Mouse (Mus musculus): Measurements from ENCODE around the gene Rrp1b. TPM values are rescaled to one million over a fixed set of nuclear protein-coding genes. Genes with fewer than 3 reads are reported as not detected.

Gene Rrp1b
- polyA plus RNA-seq, 1 experiment, result 14.9 TPM

- peaks cover 6% of the 10 kb centered on the region for H3K4me1 ChIP-seq (ENCODE audit: control insufficient read depth, insufficient read depth, low read length)
- TF ChIP-seq CTCF (IDR thresholded peaks at IDR 0.05; ENCODE audit: extremely low read depth, insufficient read depth, low read length) (peak; percentile 95), POLR2A (IDR thresholded peaks at IDR 0.05; ENCODE audit: extremely low read depth, insufficient read depth, low read length) (no peak)
- no peak overlapping the region for H3K27ac ChIP-seq (ENCODE audit: insufficient read depth, low read length)
- H3K4me3 ChIP-seq (ENCODE audit: insufficient read depth, low read length), result no peak overlapping the region
These were observed 10.5 kb upstream of the Rrp1b start for GRCm38 (mm10) chr17:32025386-32025785.

- Histone ChIP-seq H3K4me1 (ENCODE audit: control insufficient read depth, insufficient read depth, low read length) (peaks cover 4% of the 10 kb centered on the region), H3K27ac (ENCODE audit: insufficient read depth, low read length) (no peak overlapping the region), H3K4me3 (ENCODE audit: insufficient read depth, low read length) (no peak overlapping the region)
- TF ChIP-seq POLR2A (IDR thresholded peaks at IDR 0.05; ENCODE audit: extremely low read depth, insufficient read depth, low read length), result no peak
- TF ChIP-seq CTCF (IDR thresholded peaks at IDR 0.05; ENCODE audit: extremely low read depth, insufficient read depth, low read length), result peak; percentile 49; the same call in 1 of the 2 replicates
These were observed 8.2 kb upstream of the Rrp1b start for GRCm38 (mm10) chr17:32027666-32028065.

GRCm38 (mm10) chr17:32028301-32028700 lies 7.6 kb upstream of the Rrp1b start:
- no peak overlapping the region for H3K27ac ChIP-seq (ENCODE audit: insufficient read depth, low read length)
- peaks cover 2% of the 10 kb centered on the region for H3K4me1 ChIP-seq (ENCODE audit: control insufficient read depth, insufficient read depth, low read length)
- no peak overlapping the region for H3K4me3 ChIP-seq (ENCODE audit: insufficient read depth, low read length)
- no peak for TF ChIP-seq POLR2A (IDR thresholded peaks at IDR 0.05; ENCODE audit: extremely low read depth, insufficient read depth, low read length)

- Histone ChIP-seq H3K4me3 (ENCODE audit: insufficient read depth, low read length) (no peak overlapping the region), H3K27ac (ENCODE audit: insufficient read depth, low read length) (no peak overlapping the region), H3K4me1 (ENCODE audit: control insufficient read depth, insufficient read depth, low read length) (no peaks in the 10 kb centered on the region)
- TF ChIP-seq POLR2A (IDR thresholded peaks at IDR 0.05; ENCODE audit: extremely low read depth, insufficient read depth, low read length), result no peak
These were observed 4.2 kb upstream of the Rrp1b start for GRCm38 (mm10) chr17:32031684-32032083.

- no peak for TF ChIP-seq CTCF (IDR thresholded peaks at IDR 0.05; ENCODE audit: extremely low read depth, insufficient read depth, low read length)
- no peak for TF ChIP-seq POLR2A (IDR thresholded peaks at IDR 0.05; ENCODE audit: extremely low read depth, insufficient read depth, low read length)
- H3K27ac ChIP-seq (ENCODE audit: insufficient read depth, low read length), result no peak overlapping the region
- no peaks in the 10 kb centered on the region for H3K4me1 ChIP-seq (ENCODE audit: control insufficient read depth, insufficient read depth, low read length)
- H3K4me3 ChIP-seq (ENCODE audit: insufficient read depth, low read length), result no peak overlapping the region
These were observed 1.6 kb upstream of the Rrp1b start for GRCm38 (mm10) chr17:32034322-32034721.

- TF ChIP-seq POLR2A (IDR thresholded peaks at IDR 0.05; ENCODE audit: extremely low read depth, insufficient read depth, low read length) (no peak), CTCF (IDR thresholded peaks at IDR 0.05; ENCODE audit: extremely low read depth, insufficient read depth, low read length) (no peak)
- Histone ChIP-seq H3K27ac (ENCODE audit: insufficient read depth, low read length) (no peak overlapping the region), H3K4me1 (ENCODE audit: control insufficient read depth, insufficient read depth, low read length) (no peaks in the 10 kb centered on the region), H3K4me3 (ENCODE audit: insufficient read depth, low read length) (peak overlapping the region; percentile 53)
These were observed 874 bp downstream of the Rrp1b start for GRCm38 (mm10) chr17:32036509-32037438.

- H3K4me3 ChIP-seq (ENCODE audit: insufficient read depth, low read length), result no peak overlapping the region
- no peaks in the 10 kb centered on the region for H3K4me1 ChIP-seq (ENCODE audit: control insufficient read depth, insufficient read depth, low read length)
- TF ChIP-seq POLR2A (IDR thresholded peaks at IDR 0.05; ENCODE audit: extremely low read depth, insufficient read depth, low read length) (no peak), CTCF (IDR thresholded peaks at IDR 0.05; ENCODE audit: extremely low read depth, insufficient read depth, low read length) (no peak)
These were observed 4.4 kb downstream of the Rrp1b start for GRCm38 (mm10) chr17:32040263-32040662.

GRCm38 (mm10) chr17:32046541-32046940 lies 10.6 kb downstream of the Rrp1b start:
- H3K4me1 ChIP-seq (ENCODE audit: control insufficient read depth, insufficient read depth, low read length), result peaks cover 4% of the 10 kb centered on the region
- H3K27ac ChIP-seq (ENCODE audit: insufficient read depth, low read length), result no peak overlapping the region
- no peak for TF ChIP-seq CTCF (IDR thresholded peaks at IDR 0.05; ENCODE audit: extremely low read depth, insufficient read depth, low read length)
- TF ChIP-seq POLR2A (IDR thresholded peaks at IDR 0.05; ENCODE audit: extremely low read depth, insufficient read depth, low read length), result no peak
- no peak overlapping the region for H3K4me3 ChIP-seq (ENCODE audit: insufficient read depth, low read length)

More at GRCm38 (mm10) chr17:32040263-32040662, 4.4 kb downstream of the Rrp1b start:
- no peak overlapping the region for H3K27ac ChIP-seq (ENCODE audit: insufficient read depth, low read length)

- Histone ChIP-seq H3K27ac (ENCODE audit: insufficient read depth, low read length) (no peak overlapping the region), H3K4me3 (ENCODE audit: insufficient read depth, low read length) (no peak overlapping the region), H3K4me1 (ENCODE audit: control insufficient read depth, insufficient read depth, low read length) (peaks cover 4% of the 10 kb centered on the region)
- TF ChIP-seq CTCF (IDR thresholded peaks at IDR 0.05; ENCODE audit: extremely low read depth, insufficient read depth, low read length) (no peak), POLR2A (IDR thresholded peaks at IDR 0.05; ENCODE audit: extremely low read depth, insufficient read depth, low read length) (no peak)
These were observed 12.5 kb downstream of the Rrp1b start for GRCm38 (mm10) chr17:32048351-32048750.

- H3K4me3 ChIP-seq (ENCODE audit: insufficient read depth, low read length), result no peak overlapping the region
- H3K27ac ChIP-seq (ENCODE audit: insufficient read depth, low read length), result no peak overlapping the region
- peaks cover 4% of the 10 kb centered on the region for H3K4me1 ChIP-seq (ENCODE audit: control insufficient read depth, insufficient read depth, low read length)
- TF ChIP-seq POLR2A (IDR thresholded peaks at IDR 0.05; ENCODE audit: extremely low read depth, insufficient read depth, low read length) (no peak), CTCF (IDR thresholded peaks at IDR 0.05; ENCODE audit: extremely low read depth, insufficient read depth, low read length) (no peak)
These were observed 14.0 kb downstream of the Rrp1b start for GRCm38 (mm10) chr17:32049914-32050313.

Data from cortical plate, adult 2 months (tissue).